Mouse (Mus musculus): ENCODE measurements around the gene Auts2.

DNA sequence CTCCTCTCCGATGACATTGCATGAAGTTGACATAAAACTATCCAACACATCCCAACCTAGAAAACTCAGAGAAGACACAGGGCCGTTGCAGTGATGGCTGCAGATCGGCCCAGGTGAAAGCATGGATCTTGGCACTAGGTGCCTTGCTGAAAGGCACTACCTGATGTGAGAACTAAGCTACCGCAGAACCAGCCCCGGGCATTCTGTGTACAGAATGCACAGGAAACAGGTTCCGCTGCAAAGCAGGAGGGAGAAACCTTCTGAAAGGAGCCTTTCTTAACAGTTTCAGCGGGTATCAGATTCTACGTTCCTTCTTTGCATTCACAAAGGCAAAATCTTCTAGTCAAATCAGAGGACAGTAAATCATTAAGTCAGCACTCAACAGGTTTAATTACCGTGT lies 361.1 kb downstream of the Auts2 start:
- TF ChIP-seq CTCF (IDR thresholded peaks at IDR 0.05; ENCODE audit: low read depth), result no peak
- no peak for TF ChIP-seq EP300 (IDR thresholded peaks at IDR 0.05; ENCODE audit: low read depth)
